Mouse (Mus musculus): Measurements from ENCODE around the gene Smc4. TPM values are rescaled to one million over a fixed set of nuclear protein-coding genes. Genes with fewer than 3 reads are reported as not detected.
"Not testable (repeated sequence)": the region's sequence is repeated elsewhere in the genome, so short reads cannot be mapped to it uniquely, and the experiment has no call there.

Smc4 gene
- polyA plus RNA-seq, 1 experiment = 6.3 TPM

DNA sequence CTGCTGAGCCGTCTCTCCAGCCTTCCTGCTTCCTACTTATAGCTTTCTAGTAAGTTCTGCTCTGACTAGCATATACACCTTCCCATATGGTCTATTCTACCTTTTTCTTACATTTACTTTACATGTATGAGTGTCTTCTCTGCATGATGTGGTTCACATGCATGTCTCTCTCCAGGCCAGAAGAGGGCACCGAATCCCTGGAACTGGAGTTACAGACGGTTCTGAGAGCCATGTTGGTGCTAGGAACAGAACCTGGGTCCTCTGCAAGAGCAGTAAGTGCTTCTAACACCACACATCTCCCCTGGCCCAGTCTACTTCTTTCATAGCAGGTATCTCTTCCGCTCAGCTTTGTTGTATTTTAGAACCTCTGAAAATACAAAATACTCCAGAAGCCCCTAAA, 1.8 kb upstream of the Smc4 start:
- Histone ChIP-seq H3K4me1 (ENCODE audit: control insufficient read depth, insufficient read depth, insufficient read length, low read length) (no peaks in the 10 kb centered on the region), H3K27ac (replicated peaks; ENCODE audit: low read depth, low read length) (no peak overlapping the region), H3K4me3 (ENCODE audit: insufficient read depth, low read depth, low read length) (no peak overlapping the region)

DNA sequence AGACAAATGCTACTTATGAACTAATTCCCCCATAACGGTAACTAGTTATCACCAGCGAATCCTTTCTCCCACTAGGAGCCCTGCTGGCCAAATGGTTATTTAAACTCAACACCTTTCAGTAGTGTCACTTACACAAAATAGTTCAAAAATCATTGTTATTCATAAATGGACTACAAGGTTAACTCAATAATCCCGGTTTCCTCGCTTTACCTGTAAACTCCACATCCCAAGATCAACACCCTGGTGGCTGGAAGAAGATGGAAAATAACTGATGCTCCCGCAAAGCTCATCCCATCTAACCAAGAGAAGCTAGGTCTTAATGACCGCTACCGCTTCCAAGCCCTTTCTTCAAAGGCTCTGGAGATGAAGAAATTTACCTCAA, 492 bp upstream of the Smc4 start:
- Histone ChIP-seq H3K4me3 (ENCODE audit: insufficient read depth, low read depth, low read length) (peak overlapping the region; percentile 70), H3K27ac (replicated peaks; ENCODE audit: low read depth, low read length) (no peak overlapping the region; the same call in 1 of the 2 replicates), H3K4me1 (ENCODE audit: control insufficient read depth, insufficient read depth, insufficient read length, low read length) (no peaks in the 10 kb centered on the region)

DNA sequence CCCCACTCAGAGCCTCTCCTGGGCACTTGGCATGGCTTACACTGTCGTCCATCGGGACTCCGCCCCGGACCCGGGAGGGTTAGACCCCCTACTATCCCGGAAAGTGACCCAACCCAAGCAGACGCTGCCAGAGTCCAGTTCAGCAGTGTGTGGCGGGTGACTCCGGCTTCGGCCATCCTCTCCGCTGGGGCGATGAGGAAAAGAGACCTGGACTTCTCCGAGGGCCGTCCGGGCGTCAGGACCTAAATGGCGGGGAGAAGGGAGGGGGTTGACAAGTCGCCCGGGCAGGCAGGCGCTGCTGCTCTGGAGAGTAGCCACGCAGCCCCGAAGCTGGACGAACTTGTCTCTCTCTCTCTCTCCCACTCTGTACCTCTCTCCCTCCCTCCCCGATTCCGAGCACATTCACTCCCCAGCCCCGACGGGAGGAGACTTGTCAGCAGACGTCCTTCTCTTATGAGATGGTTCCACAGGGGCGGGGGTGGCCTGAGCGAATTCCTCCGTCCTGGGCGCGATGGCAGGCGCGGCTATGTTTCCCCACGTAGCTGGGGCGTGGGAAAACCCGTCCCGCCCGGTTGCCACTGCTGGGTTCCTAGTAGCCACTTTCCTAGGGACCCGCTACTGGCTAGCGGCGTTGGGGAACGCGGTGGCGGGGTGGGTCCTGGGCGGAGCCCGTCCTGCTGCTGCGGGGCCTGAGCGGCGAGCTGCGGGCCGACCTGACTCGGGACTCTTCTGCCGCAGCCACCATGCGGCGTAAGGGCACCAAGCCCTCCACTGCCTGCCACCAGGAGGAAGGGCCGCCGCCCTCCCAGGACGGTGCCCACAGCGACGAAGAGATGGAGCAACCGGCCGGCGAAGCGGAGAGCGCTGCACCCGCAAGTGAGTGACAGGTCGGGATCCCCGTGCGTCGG, 1.1 kb downstream of the Smc4 start:
- peak overlapping the region; percentile 91 for H3K4me3 ChIP-seq (ENCODE audit: insufficient read depth, low read depth, low read length)
- peak overlapping the region; percentile 45 for H3K27ac ChIP-seq (replicated peaks; ENCODE audit: low read depth, low read length)
- H3K4me1 ChIP-seq (ENCODE audit: control insufficient read depth, insufficient read depth, insufficient read length, low read length) = no peaks in the 10 kb centered on the region

DNA sequence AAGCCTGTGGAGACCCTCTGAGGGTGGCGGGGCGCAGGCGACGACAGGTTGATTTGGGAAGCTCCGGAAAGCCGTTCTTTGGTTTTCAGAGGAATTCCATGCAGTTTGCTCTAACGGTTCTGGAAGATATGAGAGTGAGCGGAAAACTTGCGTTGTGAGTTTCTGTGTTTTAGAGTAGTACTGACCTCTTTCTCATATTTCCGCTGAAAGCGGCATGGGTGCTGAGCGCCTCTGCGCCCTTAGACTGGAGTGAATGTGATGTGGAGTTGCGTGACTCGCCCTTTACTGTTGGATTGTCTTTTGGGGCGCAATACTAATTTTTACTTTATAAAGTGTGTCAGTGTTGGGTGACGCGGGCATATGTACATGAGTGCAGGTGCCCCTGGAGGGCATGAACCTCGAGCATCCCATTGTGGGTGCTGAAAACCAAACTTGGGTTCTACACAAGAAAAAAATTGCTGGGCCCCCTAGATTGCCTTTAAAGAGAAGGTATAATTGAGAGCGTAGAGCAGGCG, 1.8 kb downstream of the Smc4 start:
- peak overlapping the region; percentile 45; the same call in 1 of the 2 replicates for H3K27ac ChIP-seq (replicated peaks; ENCODE audit: low read depth, low read length)
- H3K4me3 ChIP-seq (ENCODE audit: insufficient read depth, low read depth, low read length) = peak overlapping the region; percentile 91
- H3K4me1 ChIP-seq (ENCODE audit: control insufficient read depth, insufficient read depth, insufficient read length, low read length) = no peaks in the 10 kb centered on the region

DNA sequence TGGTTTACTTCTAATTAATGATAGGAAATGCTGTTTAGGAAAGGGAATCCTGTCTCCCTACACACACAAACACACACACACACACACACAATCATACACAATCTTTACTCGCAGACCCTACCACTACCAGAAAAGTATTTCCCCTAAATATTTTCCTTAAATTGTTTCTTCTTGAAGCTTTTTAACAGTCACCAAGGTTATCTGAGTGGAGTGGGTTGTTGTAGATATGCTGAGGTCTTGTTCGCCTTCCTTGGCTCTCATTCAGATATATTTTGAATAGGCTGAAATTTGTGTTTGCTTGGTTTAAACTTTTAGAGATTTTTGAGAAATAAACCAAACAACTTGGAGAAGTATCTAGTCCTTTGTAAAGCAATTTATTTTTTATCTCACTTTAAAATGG, 4.3 kb downstream of the Smc4 start:
- H3K4me3 ChIP-seq (ENCODE audit: insufficient read depth, low read depth, low read length) = no peak overlapping the region
- no peak overlapping the region for H3K27ac ChIP-seq (replicated peaks; ENCODE audit: low read depth, low read length)
- no peaks in the 10 kb centered on the region for H3K4me1 ChIP-seq (ENCODE audit: control insufficient read depth, insufficient read depth, insufficient read length, low read length)

DNA sequence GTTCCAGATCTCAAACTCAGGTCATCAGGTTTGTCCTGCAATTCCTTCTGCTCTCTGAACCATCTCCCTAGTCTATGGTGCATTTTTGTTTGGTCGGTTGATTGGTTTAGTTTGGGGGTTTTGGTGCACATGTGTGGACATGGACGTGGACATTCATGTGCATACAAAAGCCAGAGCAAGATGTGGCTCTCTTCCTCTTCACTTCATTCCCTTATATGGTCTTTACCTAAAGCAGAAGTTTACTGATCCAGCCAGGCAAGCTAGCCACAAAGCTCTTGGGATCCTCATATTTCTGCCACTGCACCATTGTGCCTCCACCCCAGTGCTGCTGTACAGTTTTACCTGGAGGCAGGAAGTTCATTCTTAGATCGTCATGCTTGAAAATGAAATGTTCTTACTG, 12.6 kb downstream of the Smc4 start:
- no peak overlapping the region for H3K27ac ChIP-seq (replicated peaks; ENCODE audit: low read depth, low read length)
- H3K4me1 ChIP-seq (ENCODE audit: control insufficient read depth, insufficient read depth, insufficient read length, low read length) = no peaks in the 10 kb centered on the region
- H3K4me3 ChIP-seq (ENCODE audit: insufficient read depth, low read depth, low read length) = no peak overlapping the region

DNA sequence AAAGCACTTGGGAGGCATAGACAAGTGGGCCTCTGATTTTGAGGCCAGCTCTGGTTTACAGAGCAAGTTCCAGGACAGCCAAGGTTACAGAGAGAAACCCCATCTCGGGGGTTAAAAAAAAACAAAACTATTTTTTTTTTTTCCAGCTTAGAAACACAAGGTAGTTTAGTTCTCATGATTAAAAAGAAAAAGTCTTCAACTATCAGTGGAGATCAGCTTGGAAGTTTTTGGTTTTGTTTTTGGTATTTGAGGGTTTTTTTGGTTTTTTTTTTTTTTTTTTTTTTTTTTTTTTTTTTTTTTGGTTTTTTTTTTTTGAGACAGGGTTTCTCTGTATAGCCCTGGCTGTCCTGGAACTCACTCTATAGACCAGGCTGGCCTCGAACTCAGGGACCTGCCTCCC, 14.1 kb downstream of the Smc4 start:
- not testable (repeated sequence) for H3K27ac ChIP-seq (replicated peaks; ENCODE audit: low read depth, low read length); H3K4me1 ChIP-seq (ENCODE audit: control insufficient read depth, insufficient read depth, insufficient read length, low read length); H3K4me3 ChIP-seq (ENCODE audit: insufficient read depth, low read depth, low read length)

DNA sequence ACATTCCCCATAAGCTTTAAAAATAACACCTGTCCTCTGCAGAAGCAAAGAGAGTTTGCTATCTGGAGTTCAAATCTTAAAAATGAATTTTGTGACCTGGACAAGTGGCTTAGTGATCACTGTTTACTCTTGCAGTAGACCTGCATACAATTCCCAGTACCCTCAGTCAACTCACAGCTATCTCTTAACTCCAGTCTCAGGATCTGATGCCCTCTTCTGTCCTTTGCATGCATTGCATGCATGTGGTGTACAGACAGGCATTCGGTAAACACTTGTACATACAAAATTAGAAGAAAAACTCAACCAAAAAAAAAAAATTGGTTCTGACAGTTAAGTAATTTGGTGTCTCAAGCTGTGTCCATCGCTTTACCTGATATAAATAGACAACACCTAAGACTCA, 15.7 kb downstream of the Smc4 start:
- Histone ChIP-seq H3K27ac (replicated peaks; ENCODE audit: low read depth, low read length) (no peak overlapping the region), H3K4me1 (ENCODE audit: control insufficient read depth, insufficient read depth, insufficient read length, low read length) (no peaks in the 10 kb centered on the region), H3K4me3 (ENCODE audit: insufficient read depth, low read depth, low read length) (no peak overlapping the region)

DNA sequence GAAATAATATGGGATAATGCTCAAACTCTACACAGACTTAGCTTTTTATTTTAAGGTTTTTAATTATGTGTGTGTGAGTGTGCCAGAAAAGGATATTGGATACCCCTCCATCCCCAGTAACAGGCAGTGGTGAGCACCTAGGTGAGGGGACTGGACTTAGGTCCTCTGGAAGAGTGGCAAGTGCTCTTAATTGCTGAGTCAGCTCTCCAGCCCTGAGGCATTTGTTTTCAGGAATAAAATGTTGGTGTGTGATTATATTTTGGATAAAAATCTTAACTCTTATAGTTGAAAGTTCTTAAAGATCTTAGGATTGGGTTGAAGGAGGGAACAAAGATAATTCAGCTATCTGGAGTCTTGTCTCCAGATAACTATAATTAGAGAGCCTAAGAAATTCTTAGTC, 16.2 kb downstream of the Smc4 start:
- Histone ChIP-seq H3K4me1 (ENCODE audit: control insufficient read depth, insufficient read depth, insufficient read length, low read length) (no peaks in the 10 kb centered on the region), H3K4me3 (ENCODE audit: insufficient read depth, low read depth, low read length) (no peak overlapping the region), H3K27ac (replicated peaks; ENCODE audit: low read depth, low read length) (no peak overlapping the region)

DNA sequence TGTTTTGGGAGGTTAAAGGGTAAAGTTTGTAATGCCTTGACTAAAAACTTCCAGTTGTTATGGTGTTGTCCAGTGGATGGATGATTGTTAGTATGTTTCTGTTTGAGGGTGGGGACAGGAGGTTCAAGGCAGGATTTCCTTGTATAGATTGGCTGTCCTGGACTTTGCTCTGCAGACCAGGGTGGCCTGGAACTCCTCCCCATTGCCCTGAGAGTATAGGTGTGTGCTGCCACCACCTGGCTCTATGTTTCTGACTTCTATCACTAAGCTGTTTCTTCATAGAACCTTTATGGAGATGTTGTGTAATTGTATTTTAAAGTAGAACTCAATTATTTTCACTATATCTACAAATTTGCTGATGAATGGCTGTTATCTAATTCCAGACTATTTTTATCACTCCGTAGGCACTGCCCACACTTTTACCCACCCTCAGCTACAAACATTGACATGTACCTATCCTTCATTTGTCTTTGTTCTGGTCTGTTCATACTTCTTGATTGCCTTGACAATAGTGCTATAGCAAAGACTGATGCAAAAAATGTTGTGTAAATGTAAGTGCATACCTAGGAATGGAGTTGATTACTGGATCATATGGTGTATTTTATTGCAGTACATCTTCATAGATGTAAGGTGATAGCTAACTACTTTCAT, 21.7 kb downstream of the Smc4 start:
- H3K4me3 ChIP-seq (ENCODE audit: insufficient read depth, low read depth, low read length) = no peak overlapping the region
- no peaks in the 10 kb centered on the region for H3K4me1 ChIP-seq (ENCODE audit: control insufficient read depth, insufficient read depth, insufficient read length, low read length)
- no peak overlapping the region for H3K27ac ChIP-seq (replicated peaks; ENCODE audit: low read depth, low read length)

DNA sequence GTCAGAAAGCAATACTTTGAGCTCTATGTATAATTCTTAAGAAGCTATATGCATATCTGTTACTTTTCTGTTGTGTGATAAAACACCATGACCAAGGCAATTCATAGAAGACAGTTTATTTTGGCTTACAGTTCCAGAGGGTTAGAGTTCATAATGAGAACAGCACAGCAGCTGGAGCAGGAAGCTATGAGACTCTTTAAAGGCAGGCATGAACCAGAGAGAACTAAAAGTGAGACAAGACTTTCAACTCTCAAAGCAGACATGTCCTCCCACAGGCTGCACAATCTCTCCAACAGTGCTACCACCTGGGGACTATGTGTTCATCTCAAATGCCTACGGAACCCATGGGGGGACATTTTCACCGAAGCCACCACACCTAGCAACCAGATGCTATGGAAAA, 35.6 kb downstream of the Smc4 start:
- H3K4me1 ChIP-seq (ENCODE audit: control insufficient read depth, insufficient read depth, insufficient read length, low read length) = no peaks in the 10 kb centered on the region
- H3K4me3 ChIP-seq (ENCODE audit: insufficient read depth, low read depth, low read length) = no peak overlapping the region
- H3K27ac ChIP-seq (replicated peaks; ENCODE audit: low read depth, low read length) = no peak overlapping the region

DNA sequence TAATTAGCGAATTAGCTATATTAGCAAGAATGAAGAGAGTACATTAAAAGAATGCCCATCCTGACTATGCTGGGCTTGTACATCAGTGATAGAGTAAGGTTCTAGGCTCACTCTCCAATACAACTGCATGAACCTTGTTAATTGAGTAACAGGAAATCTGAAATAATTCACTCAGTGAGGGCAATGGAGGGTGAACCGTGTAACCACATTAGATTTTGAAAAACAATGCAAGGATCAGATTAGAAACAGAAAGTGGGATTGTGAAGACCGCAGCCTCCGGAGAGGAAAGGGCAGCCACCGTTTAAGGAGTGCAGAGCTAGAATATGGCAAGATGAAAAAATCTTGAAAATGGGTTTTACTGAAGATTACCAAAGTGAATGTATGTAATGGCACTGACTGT, 36.8 kb downstream of the Smc4 start:
- no peak overlapping the region; the same call in 1 of the 2 replicates for H3K4me3 ChIP-seq (ENCODE audit: insufficient read depth, low read depth, low read length)
- H3K4me1 ChIP-seq (ENCODE audit: control insufficient read depth, insufficient read depth, insufficient read length, low read length) = no peaks in the 10 kb centered on the region
- H3K27ac ChIP-seq (replicated peaks; ENCODE audit: low read depth, low read length) = no peak overlapping the region

DNA sequence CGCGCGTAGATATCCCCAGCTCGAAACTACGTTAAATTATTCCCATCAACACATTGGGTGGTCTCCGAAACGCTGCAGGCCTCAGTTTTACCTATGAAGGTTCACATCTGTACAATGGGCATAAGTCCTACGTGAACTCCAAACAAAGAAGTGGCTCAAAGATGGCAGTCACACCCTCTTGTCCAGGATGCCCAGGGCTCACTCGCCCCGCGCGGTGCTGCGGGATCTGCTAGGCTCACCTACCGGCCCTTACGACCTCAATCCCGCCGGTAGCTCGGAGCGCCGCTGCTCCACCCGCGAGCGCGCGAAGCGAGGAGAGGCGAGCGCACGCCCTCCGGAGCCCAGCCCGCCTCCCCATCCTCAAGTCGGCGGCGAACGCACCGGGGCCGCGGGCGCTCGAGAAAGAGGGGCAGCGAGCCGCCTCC, 39.6 kb downstream of the Smc4 start:
- Histone ChIP-seq H3K27ac (replicated peaks; ENCODE audit: low read depth, low read length) (no peak overlapping the region), H3K4me1 (ENCODE audit: control insufficient read depth, insufficient read depth, insufficient read length, low read length) (no peaks in the 10 kb centered on the region), H3K4me3 (ENCODE audit: insufficient read depth, low read depth, low read length) (peak overlapping the region; percentile 86)

DNA sequence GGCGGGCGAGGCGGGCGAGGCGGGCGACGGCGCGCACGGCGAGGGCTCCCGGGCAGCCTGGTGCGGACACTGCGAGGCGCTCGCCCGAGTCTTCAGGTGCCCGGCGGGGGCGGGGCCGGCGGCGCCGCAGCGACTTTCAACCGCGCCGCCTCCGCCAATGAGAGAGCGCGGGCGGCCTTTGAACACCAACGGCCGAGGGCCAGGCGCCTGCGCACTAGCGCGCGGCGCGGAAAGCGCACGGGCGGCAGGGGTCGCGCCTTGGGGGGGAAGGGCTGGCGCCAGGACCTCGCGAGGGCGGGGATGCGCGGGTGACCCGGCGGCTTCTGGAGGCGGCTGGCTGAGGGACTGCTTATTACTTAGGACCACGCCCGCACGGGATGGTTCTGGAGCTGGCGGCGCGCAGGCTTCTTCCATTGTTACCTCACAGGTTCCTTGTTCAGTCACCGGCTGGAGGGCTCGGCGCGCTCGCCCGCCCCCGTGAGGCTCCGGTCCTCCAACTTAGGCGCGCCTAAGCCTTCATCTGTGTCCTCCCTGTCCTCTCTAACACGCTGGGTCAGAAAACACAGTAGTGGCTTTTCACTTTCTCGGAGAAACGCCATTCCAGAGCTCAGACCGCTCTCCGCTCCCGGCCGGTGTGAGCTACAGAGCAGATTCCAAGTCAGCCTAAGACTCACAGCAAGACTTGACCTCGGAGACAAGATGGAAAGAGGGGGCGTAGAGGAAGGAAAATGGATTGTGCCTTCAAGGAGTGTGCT, 40.3 kb downstream of the Smc4 start, which contains the start of gene Trim59:
TSS of gene Trim59 (minus strand) at position 111 of the 755 bp plus-strand sequence.
- Histone ChIP-seq H3K4me1 (ENCODE audit: control insufficient read depth, insufficient read depth, insufficient read length, low read length) (no peaks in the 10 kb centered on the region), H3K27ac (replicated peaks; ENCODE audit: low read depth, low read length) (0 out of 2 replicates have a peak within 1 kb of the TSS, but pooled peaks have one; percentile 11), H3K4me3 (ENCODE audit: insufficient read depth, low read depth, low read length) (peak within 1 kb of the TSS; percentile 86)

DNA sequence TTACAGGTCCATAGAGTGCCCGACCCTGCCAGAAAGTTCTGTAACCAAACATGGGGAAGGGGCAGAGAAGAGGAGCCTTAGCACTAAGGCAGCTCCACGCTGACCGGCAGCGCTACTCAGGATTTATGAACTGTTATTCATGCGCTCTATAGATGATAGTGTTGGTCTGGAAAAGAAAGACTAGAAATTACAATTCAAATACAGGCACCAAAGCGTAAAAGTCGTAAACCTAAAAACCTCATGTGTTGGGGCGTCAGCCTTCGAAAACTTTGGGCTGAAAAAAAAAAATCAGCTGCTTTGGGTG, 40.8 kb downstream of the Smc4 start:
- no peak overlapping the region for H3K27ac ChIP-seq (replicated peaks; ENCODE audit: low read depth, low read length)
- H3K4me1 ChIP-seq (ENCODE audit: control insufficient read depth, insufficient read depth, insufficient read length, low read length) = no peaks in the 10 kb centered on the region
- peak overlapping the region; percentile 86 for H3K4me3 ChIP-seq (ENCODE audit: insufficient read depth, low read depth, low read length)
